ENCODE assay signal across 13 mouse cellular contexts in the genomic region with DNA sequence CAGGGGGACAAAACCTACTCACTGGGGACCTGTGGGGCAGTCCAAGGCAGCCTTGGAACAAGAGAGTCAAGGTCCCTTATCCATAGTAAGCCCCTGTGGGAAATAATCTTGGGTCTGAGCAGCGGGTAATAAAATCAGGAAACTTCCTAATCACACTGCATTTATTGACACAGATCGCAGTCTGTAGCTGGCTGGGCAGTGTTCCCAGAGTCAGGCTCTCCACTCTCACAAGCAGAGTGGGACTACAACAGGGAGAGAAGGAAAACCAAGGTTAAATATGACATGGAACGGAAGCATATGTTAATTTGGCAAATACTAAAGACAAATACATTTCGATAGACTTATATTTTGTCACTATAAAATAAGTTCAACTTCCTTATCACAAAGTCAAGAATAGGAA.
A peak's percentile ranks its signal among the peaks of the same experiment; 100 is the strongest.
DNase-seq lines count a peak whose midpoint lies in the region; ATAC-seq and TF ChIP-seq lines count a peak whose summit lies in the region.
"Had no signal": no experiment of that assay in that cellular context is flagged by ENCODE, and none has a peak within 500 bp of the region (broad histone marks: within the 10 kb centered on the region; RNA-seq: fewer than 3 reads in every experiment).

No protein-coding gene starts in this region.

- intact Hi-C loops in heart, adult 2 months (cut with DNase I): no loop called here

- no peak overlapping the region for H3K9ac ChIP-seq in heart, adult 2 months (ENCODE audit: low read depth, low read length)
- H3K9ac ChIP-seq in hindbrain, embryonic 15.5 days: no peak overlapping the region
- H3K9ac ChIP-seq: liver, embryonic 13.5 days had no signal

- H3K4me2 ChIP-seq in hindbrain, embryonic 15.5 days: no peak overlapping the region
- H3K4me2 ChIP-seq: liver, embryonic 13.5 days had no signal

- ATAC-seq in hindbrain, embryonic 15.5 days (ENCODE audit: low FRiP score, low read depth): no peak
- no peak for ATAC-seq in activated CD4-positive, CD25-positive, alpha-beta regulatory T cell, adult 4 months
- ATAC-seq: Patski had no signal

- TF ChIP-seq EP300 in heart, adult 2 months (IDR thresholded peaks at IDR 0.05; ENCODE audit: insufficient read depth, low read depth, low read length): no peak

- no peaks in the 10 kb centered on the region for H3K79me2 ChIP-seq in heart, adult 2 months (replicated peaks; ENCODE audit: control insufficient read depth, insufficient read depth, low read length)

- DNase-seq in heart, postnatal 4 days: peak; percentile 4
- no peak for DNase-seq in heart, adult 2 months
- DNase-seq in right cerebral cortex, postnatal 4 days: peak; percentile 10
- DNase-seq in right cerebral cortex, postnatal 14 days: no peak
- no peak for DNase-seq in thymus, postnatal 25 days
- DNase-seq: adrenal gland, adult 2 months; liver, embryonic 13.5 days; thymus, postnatal 14 days had no signal

- 16% methylated on average over 4 of the region's 4 CpGs for WGBS in heart, adult 2 months
- WGBS in hindbrain, embryonic 15.5 days: 56% methylated on average over 4 of the region's 4 CpGs

- no peaks in the 10 kb centered on the region for H3K9me3 ChIP-seq in hindbrain, embryonic 15.5 days
- H3K9me3 ChIP-seq: liver, embryonic 13.5 days had no signal

- H3K4me1 ChIP-seq in heart, adult 2 months (ENCODE audit: control insufficient read depth, insufficient read depth, low read length): no peaks in the 10 kb centered on the region
- H3K4me1 ChIP-seq in hindbrain, embryonic 15.5 days (replicated peaks): peaks cover 21% of the 10 kb centered on the region
- H3K4me1 ChIP-seq: liver, embryonic 13.5 days had no signal

- TF ChIP-seq POLR2A in heart, adult 2 months (IDR thresholded peaks at IDR 0.05; ENCODE audit: insufficient read depth, low read depth, low read length): no peak

- H3K27me3 ChIP-seq in heart, adult 2 months (ENCODE audit: control insufficient read depth, insufficient read depth, low read length): no peaks in the 10 kb centered on the region
- no peaks in the 10 kb centered on the region for H3K27me3 ChIP-seq in hindbrain, embryonic 15.5 days
- H3K27me3 ChIP-seq: liver, embryonic 13.5 days; Patski had no signal

- H3K36me3 ChIP-seq in heart, adult 2 months (ENCODE audit: control insufficient read depth, insufficient read depth, low read length): no peaks in the 10 kb centered on the region
- no peaks in the 10 kb centered on the region for H3K36me3 ChIP-seq in hindbrain, embryonic 15.5 days
- H3K36me3 ChIP-seq: liver, embryonic 13.5 days had no signal

- H3K4me3 ChIP-seq in heart, adult 2 months: no peak overlapping the region
- no peak overlapping the region for H3K4me3 ChIP-seq in hindbrain, embryonic 15.5 days
- H3K4me3 ChIP-seq: layer of hippocampus, adult 2 months; liver, embryonic 13.5 days had no signal

- no peak for TF ChIP-seq CTCF in heart, adult 2 months (IDR thresholded peaks at IDR 0.05)

- H3K27ac ChIP-seq in heart, adult 2 months: no peak overlapping the region
- peak overlapping the region; percentile 23; the same call in 1 of the 2 replicates for H3K27ac ChIP-seq in hindbrain, embryonic 15.5 days (replicated peaks)
- H3K27ac ChIP-seq: layer of hippocampus, adult 2 months; liver, embryonic 13.5 days; macrophage had no signal

Comparison
In these comparisons a context has a peak if more than half of its experiments do, and no peak if none do; other contexts are left out.
1. DNase-seq: peak in heart, postnatal 4 days (single experiment) and right cerebral cortex, postnatal 4 days (single experiment); none in heart, adult 2 months (0 of 2), right cerebral cortex, postnatal 14 days (single experiment) and thymus, postnatal 25 days (single experiment).